Mouse (Mus musculus) brain, embryonic 14.5 days (tissue): ENCODE results near the gene Ube2o.

Experiments
- CTCF ChIP-seq: fragments of 200-500 bp; IDR thresholded peaks from 2 replicates; pipeline ENCODE4 v1.5.1; 2012; ENCODE audit warnings: inconsistent platforms, mild to moderate bottlenecking, moderate library complexity, borderline replicate concordance; ENCODE audit not compliant: insufficient read depth, insufficient read length; ENCODE audit errors: extremely low read depth
- POLR2A ChIP-seq: fragments of 200-500 bp; IDR thresholded peaks from 2 replicates; pipeline ENCODE4 v1.6.1; 2012; ENCODE audit warnings: mild to moderate bottlenecking, inconsistent platforms, borderline replicate concordance; ENCODE audit not compliant: poor library complexity, insufficient read depth, insufficient read length, severe bottlenecking; ENCODE audit errors: extremely low read depth

DNA sequence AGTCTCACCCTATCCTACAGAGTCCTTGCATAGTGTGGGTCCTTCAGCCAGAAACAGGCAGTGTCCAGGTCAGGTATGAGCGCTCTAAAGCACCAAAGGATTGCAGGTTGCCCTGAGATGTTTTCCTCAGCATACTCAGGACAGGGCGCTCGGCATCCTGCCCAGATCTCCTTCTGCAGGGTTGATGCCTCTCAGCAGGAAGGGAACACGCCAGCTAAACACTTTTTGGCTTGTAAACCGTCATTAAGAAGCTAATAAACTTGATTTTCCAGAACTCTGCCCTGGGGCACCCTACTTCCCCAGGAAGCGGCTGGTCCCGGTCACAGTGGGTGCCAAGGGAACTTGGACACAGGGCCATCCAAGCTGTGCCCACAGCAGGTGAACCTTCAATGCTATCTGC is 37.9 kb upstream of the Ube2o start:
- TF ChIP-seq CTCF (no peak), POLR2A (no peak)
